Mouse (Mus musculus): Measurements from ENCODE around the gene Mn1.

Mn1 gene

GRCm38 (mm10) chr5:111428882-111429281 lies 11.7 kb downstream of the Mn1 start:
- in situ Hi-C loops (cut with MseI, MboI), result no loop called here

- in situ Hi-C loops (cut with MseI, MboI), result no loop called here
Measured at GRCm38 (mm10) chr5:111429726-111430125, 12.6 kb downstream of the Mn1 start.

- in situ Hi-C loops (cut with MseI, MboI), result no loop called here
Measured at GRCm38 (mm10) chr5:111431007-111431730, 14.0 kb downstream of the Mn1 start.

- in situ Hi-C loops (cut with MseI, MboI), result no loop called here
Measured at GRCm38 (mm10) chr5:111432842-111433241, 15.7 kb downstream of the Mn1 start.

- in situ Hi-C loops (cut with MseI, MboI), result no loop called here
Measured at GRCm38 (mm10) chr5:111434342-111434842, 17.2 kb downstream of the Mn1 start.

- in situ Hi-C loops (cut with MseI, MboI), result no loop called here
Measured at GRCm38 (mm10) chr5:111436260-111436659, 19.1 kb downstream of the Mn1 start.

- in situ Hi-C loops (cut with MseI, MboI), result no loop called here
Measured at GRCm38 (mm10) chr5:111437205-111437604, 20.0 kb downstream of the Mn1 start.

- in situ Hi-C loops (cut with MseI, MboI), result no loop called here
Measured at GRCm38 (mm10) chr5:111438336-111438735, 21.2 kb downstream of the Mn1 start.

- in situ Hi-C loops (cut with MseI, MboI), result no loop called here
Measured at GRCm38 (mm10) chr5:111438821-111439220, 21.7 kb downstream of the Mn1 start.

- in situ Hi-C loops (cut with MseI, MboI), result no loop called here
Measured at GRCm38 (mm10) chr5:111440264-111440663, 23.1 kb downstream of the Mn1 start.

- in situ Hi-C loops (cut with MseI, MboI), result no loop called here
Measured at GRCm38 (mm10) chr5:111442151-111442871, 25.1 kb downstream of the Mn1 start.

GRCm38 (mm10) chr5:111443636-111444035 lies 26.5 kb downstream of the Mn1 start:
- in situ Hi-C loops (cut with MseI, MboI), result no loop called here

GRCm38 (mm10) chr5:111444361-111444760 lies 27.2 kb downstream of the Mn1 start:
- in situ Hi-C loops (cut with MseI, MboI), result no loop called here

- in situ Hi-C loops (cut with MseI, MboI), result no loop called here
Measured at GRCm38 (mm10) chr5:111446652-111447051, 29.5 kb downstream of the Mn1 start.

- in situ Hi-C loops (cut with MseI, MboI), result no loop called here
Measured at GRCm38 (mm10) chr5:111449700-111450099, 32.5 kb downstream of the Mn1 start.

- in situ Hi-C loops (cut with MseI, MboI), result no loop called here
Measured at GRCm38 (mm10) chr5:111454240-111454639, 37.1 kb downstream of the Mn1 start.

- in situ Hi-C loops (cut with MseI, MboI), result no loop called here
Measured at GRCm38 (mm10) chr5:111454876-111455275, 37.7 kb downstream of the Mn1 start.

- in situ Hi-C loops (cut with MseI, MboI), result no loop called here
Measured at GRCm38 (mm10) chr5:111458675-111459074, 41.5 kb downstream of the Mn1 start.

- in situ Hi-C loops (cut with MseI, MboI), result no loop called here
Measured at GRCm38 (mm10) chr5:111465811-111466299, 48.7 kb downstream of the Mn1 start.

GRCm38 (mm10) chr5:111466429-111466828 lies 49.3 kb downstream of the Mn1 start:
- in situ Hi-C loops (cut with MseI, MboI), result no loop called here

GRCm38 (mm10) chr5:111467699-111468098 lies 50.5 kb downstream of the Mn1 start:
- in situ Hi-C loops (cut with MseI, MboI), result no loop called here

GRCm38 (mm10) chr5:111469195-111469882 lies 52.2 kb downstream of the Mn1 start:
- in situ Hi-C loops (cut with MseI, MboI), result no loop called here

Data from mouse trophoblast stem cell (cell line).